Mouse (Mus musculus): ENCODE measurements around the gene Ercc6.

DNA sequence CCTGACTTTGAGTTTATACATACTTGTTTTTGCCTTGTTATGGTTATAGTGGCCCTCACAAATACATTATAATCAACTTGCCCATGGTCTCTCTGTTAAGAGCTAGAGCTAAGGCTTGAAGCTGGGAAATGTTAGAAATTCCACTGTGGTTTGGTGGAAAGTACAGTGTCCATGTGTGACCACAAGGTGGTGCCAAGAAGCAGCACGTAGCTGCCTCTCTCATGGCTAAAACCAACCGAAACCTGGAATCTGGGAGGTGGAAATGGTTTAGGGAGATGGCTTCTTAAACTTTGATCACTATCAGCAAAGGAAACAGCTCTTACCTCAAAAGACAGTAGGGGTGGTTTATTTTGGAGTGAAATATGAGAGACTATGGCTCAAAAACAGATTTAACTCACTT lies 17.6 kb downstream of the Ercc6 start:
- TF ChIP-seq CTCF (IDR thresholded peaks at IDR 0.05; ENCODE audit: insufficient read depth, low read depth, low read length) = no peak
- no peak for TF ChIP-seq POLR2A (IDR thresholded peaks at IDR 0.05; ENCODE audit: insufficient read depth, low read depth, low read length)

All from olfactory bulb, adult 2 months (tissue).